Mouse (Mus musculus) liver, embryonic 11.5 days (tissue): Measurements from ENCODE around the gene Smurf2. TPM values are rescaled to one million over a fixed set of nuclear protein-coding genes. Genes with fewer than 3 reads are reported as not detected.
"Not testable (repeated sequence)": the region's sequence is repeated elsewhere in the genome, so short reads cannot be mapped to it uniquely, and the experiment has no call there.

Experiments used
- ATAC-seq: fragments of 200-750 bp; cut with Nextera tagmentation; replicated peaks from 2 replicates; pipeline ENCODE4 v1.8.0; 2017; ENCODE audit warnings: moderate number of reproducible peaks, mild to moderate bottlenecking, moderate TSS enrichment, moderate library complexity; ENCODE audit not compliant: low FRiP score
- DNase-seq: peaks from one replicate; pipeline ENCODE4 v3.0.0-alpha.2; 2017; ENCODE audit warnings: low spot score
- H3K27ac ChIP-seq: fragments of 300-500 bp; sonication (generic); 2 replicates; pipeline ENCODE4 v1.5.1; 2014; ENCODE audit warnings: mild to moderate bottlenecking, low read depth, low read length, control low read depth
- H3K27me3 ChIP-seq: fragments of 300-500 bp; sonication (generic); replicated peaks from 2 replicates; pipeline ENCODE4 v1.6.1; 2014; ENCODE audit warnings: low read length, mixed read lengths; ENCODE audit not compliant: control insufficient read depth, insufficient read depth
- H3K36me3 ChIP-seq: fragments of 300-500 bp; sonication (generic); 2 replicates; pipeline ENCODE4 v1.6.1; 2014; ENCODE audit warnings: mild to moderate bottlenecking, low read length, moderate library complexity, mixed read lengths; ENCODE audit not compliant: control insufficient read depth, insufficient read depth
- H3K4me1 ChIP-seq: fragments of 300-500 bp; sonication (generic); replicated peaks from 2 replicates; pipeline ENCODE4 v1.6.1; 2014; ENCODE audit warnings: low read length, mixed read lengths; ENCODE audit not compliant: control insufficient read depth, insufficient read depth
- H3K4me2 ChIP-seq: fragments of 300-500 bp; sonication (generic); 2 replicates; pipeline ENCODE4 v1.6.1; 2014; ENCODE audit warnings: mild to moderate bottlenecking, control low read depth, moderate library complexity
- H3K4me3 ChIP-seq: fragments of 300-500 bp; sonication (generic); 2 replicates; pipeline ENCODE4 v1.5.1; 2014; ENCODE audit warnings: low read depth, low read length, control low read depth
- H3K9ac ChIP-seq: fragments of 300-500 bp; sonication (generic); 2 replicates; pipeline ENCODE4 v1.6.1; 2014; ENCODE audit warnings: low read depth, low read length, control low read depth
- H3K9me3 ChIP-seq: fragments of 300-500 bp; sonication (generic); 2 replicates; pipeline ENCODE4 v1.6.1; 2016; ENCODE audit warnings: low read length, inconsistent platforms, mixed read lengths; ENCODE audit not compliant: control insufficient read depth
- WGBS: fragments of 180-500 bp; shearing (Covaris S2); extraction: QIAGEN DNeasy Blood & Tissue Kit; methylation state at CpG from one replicate; pipeline ENCODE4 v1.1.7; 2014; 5-methylcytosine and 5-hydroxymethylcytosine counted together
- polyA plus RNA-seq: library from polyadenylated mRNA; unstranded; fragments of >200 nt; fragmentation: Nextera tagmentation; extraction: Ambion mirVana; gene quantifications from 2 replicates; pipeline ENCODE4 v1.2.1, GENCODE M21; 2014

Gene Smurf2
- polyA plus RNA-seq, 1 experiment from 2014 or later: 9.6 TPM

- 82% methylated on average over 14 of the region's 14 CpGs for WGBS
- no peak overlapping the region for H3K9ac ChIP-seq
- 0 out of 2 replicates have a peak, but pooled peaks cover 2% of the 10 kb centered on the region for H3K4me1 ChIP-seq
- no peak overlapping the region for H3K4me2 ChIP-seq
- no peak overlapping the region for H3K27ac ChIP-seq
- no peak overlapping the region for H3K4me3 ChIP-seq
- H3K9me3 ChIP-seq: no peaks in the 10 kb centered on the region
- no peak for ATAC-seq
- DNase-seq: no peak
- H3K27me3 ChIP-seq: no peaks in the 10 kb centered on the region
- H3K36me3 ChIP-seq: peaks cover 65% of the 10 kb centered on the region
Observed at GRCm38 (mm10) chr11:106814601-106815320, 105.8 kb downstream of the Smurf2 start.

DNA sequence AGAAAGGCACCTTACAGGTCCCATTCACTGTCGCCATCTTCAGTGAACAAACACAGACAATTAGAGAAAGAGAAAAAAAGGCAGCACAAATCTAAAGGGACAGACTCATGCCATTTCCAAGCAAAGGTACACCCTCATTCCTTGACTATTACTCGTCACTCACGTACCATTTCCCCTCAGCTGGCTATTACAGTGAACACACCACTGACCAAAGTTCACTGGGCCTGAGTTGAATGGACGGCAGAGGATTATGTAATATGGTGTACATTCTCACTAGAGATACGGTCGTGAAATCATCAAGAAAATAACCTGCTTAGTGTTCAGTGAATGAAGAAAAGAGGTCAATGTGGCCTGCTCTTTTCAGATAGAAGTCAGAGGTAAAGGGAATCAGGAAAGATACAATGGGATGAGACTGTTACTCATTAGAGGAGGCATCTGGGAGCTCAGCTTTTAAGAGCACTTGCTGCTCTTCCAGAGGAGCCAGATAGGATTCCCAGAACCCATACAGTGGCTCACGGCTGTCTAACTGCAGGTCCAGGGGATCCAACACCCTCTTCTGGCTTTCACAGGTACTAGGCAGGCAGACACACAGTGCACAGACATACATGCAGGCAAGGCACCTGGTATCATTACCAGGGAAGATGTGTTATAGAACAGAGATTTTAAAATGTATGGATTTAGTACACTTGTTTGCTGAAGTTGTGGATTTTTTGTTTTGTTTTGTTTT is 107.9 kb downstream of the Smurf2 start:
- H3K4me2 ChIP-seq: no peak overlapping the region
- no peak overlapping the region for H3K9ac ChIP-seq
- H3K9me3 ChIP-seq: no peaks in the 10 kb centered on the region
- peaks cover 59% of the 10 kb centered on the region for H3K36me3 ChIP-seq
- H3K4me3 ChIP-seq: no peak overlapping the region
- ATAC-seq (no peak), DNase-seq (no peak)
- no peaks in the 10 kb centered on the region for H3K27me3 ChIP-seq
- H3K27ac ChIP-seq: no peak overlapping the region; the same call in 1 of the 2 replicates
- H3K4me1 ChIP-seq: 0 out of 2 replicates have a peak, but pooled peaks cover 2% of the 10 kb centered on the region
- WGBS: 81% methylated on average over 7 of the region's 7 CpGs

- not testable (repeated sequence) for H3K4me2 ChIP-seq, H3K27me3 ChIP-seq, H3K27ac ChIP-seq, H3K4me3 ChIP-seq, H3K9ac ChIP-seq, DNase-seq, H3K9me3 ChIP-seq, ATAC-seq, H3K4me1 ChIP-seq
- H3K36me3 ChIP-seq: peaks cover 32% of the 10 kb centered on the region
- WGBS: 90% methylated on average over 1 of the region's 1 CpGs
Observed at GRCm38 (mm10) chr11:106807442-106807841, 113.1 kb downstream of the Smurf2 start.

GRCm38 (mm10) chr11:106802069-106802627 is 118.4 kb downstream of the Smurf2 start:
- Histone ChIP-seq H3K4me2 (no peak overlapping the region), H3K4me3 (no peak overlapping the region), H3K27me3 (no peaks in the 10 kb centered on the region), H3K27ac (no peak overlapping the region), H3K4me1 (no peaks in the 10 kb centered on the region), H3K9ac (no peak overlapping the region), H3K36me3 (peaks cover 42% of the 10 kb centered on the region), H3K9me3 (no peaks in the 10 kb centered on the region)
- no peak for DNase-seq
- 91% methylated on average over 10 of the region's 10 CpGs for WGBS
- ATAC-seq: no peak

DNA sequence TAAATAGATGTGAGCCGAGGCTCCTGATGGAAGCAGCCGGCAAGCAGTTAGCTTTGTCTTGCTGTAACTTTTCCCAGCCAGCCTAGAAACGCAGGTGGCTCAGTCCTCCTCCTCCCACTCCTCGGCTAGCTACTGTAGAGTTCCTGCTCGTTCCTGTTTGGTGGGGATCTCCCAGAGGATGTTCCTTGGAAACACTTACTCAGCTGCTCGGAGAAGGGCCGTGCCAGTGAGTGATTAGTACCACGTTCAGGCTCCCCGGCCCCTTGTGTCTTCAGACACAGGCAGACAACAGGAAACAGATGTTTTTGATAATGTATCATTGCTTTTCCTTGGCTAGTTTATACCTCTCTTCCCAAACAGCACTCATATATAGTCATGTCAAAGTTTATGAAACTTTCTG is 124.8 kb downstream of the Smurf2 start:
- Histone ChIP-seq H3K27me3 (no peaks in the 10 kb centered on the region), H3K9me3 (no peaks in the 10 kb centered on the region), H3K4me3 (no peak overlapping the region), H3K27ac (peak overlapping the region; percentile 43; the same call in 1 of the 2 replicates), H3K4me2 (no peak overlapping the region; the same call in 1 of the 2 replicates), H3K9ac (no peak overlapping the region), H3K4me1 (peaks cover 7% of the 10 kb centered on the region; the same call in 1 of the 2 replicates), H3K36me3 (peaks cover 42% of the 10 kb centered on the region)
- 44% methylated on average over 9 of the region's 9 CpGs for whole genome bisulfite sequencing
- ATAC-seq: no peak
- no peak for DNase-seq

DNA sequence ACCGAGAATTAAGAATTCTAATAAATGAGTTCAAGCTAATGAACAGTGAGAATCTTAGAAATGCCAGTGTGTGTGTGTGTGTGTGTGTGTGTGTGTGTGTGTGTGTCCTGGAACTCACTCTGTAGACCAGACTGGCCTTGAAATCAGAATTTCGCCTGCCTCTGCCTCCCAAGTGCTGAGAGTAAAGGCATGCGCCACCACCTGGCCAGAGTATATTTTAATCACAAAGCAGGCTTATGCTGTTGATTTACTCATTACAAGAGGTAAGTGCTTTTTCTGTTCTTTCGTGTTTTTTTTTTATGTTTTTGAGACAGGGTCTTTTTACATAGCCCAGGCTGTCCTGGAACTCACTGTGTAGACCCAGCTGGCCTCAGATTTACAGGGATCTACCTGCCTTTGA is 126.7 kb downstream of the Smurf2 start:
- WGBS: 78% methylated on average over 4 of the region's 4 CpGs

DNA sequence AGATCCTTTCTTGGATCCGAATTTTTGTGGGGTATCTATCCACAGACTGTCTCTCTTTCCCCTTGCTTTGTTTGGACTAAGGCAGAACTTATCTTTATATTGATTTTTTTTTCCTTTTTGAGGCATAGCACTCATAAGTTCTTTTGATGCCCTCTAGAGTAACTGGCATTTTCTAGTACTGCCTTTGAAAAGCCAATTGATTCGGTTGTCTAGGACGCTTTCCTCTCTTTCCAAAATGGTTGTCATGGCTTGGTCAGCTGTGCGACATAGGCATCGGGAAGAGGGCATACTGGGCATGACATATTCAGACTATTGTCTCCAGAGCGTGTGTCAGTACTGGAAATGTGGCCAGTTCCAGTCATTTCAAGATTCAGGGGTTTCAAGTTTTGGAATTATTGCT is 130.9 kb downstream of the Smurf2 start:
- Histone ChIP-seq H3K36me3 (peaks cover 23% of the 10 kb centered on the region), H3K27ac (peak overlapping the region; percentile 99), H3K4me2 (peak overlapping the region; percentile 88), H3K9me3 (no peaks in the 10 kb centered on the region), H3K27me3 (no peaks in the 10 kb centered on the region), H3K4me1 (peaks cover 4% of the 10 kb centered on the region; the same call in 1 of the 2 replicates), H3K4me3 (peak overlapping the region; percentile 94), H3K9ac (peak overlapping the region; percentile 100)
- ATAC-seq: no peak
- peak; percentile 36 for DNase-seq
- WGBS: under 1% methylated on average over 6 of the region's 6 CpGs

More for the DNA sequence above, 126.7 kb downstream of the Smurf2 start:
- H3K4me2 ChIP-seq: no peak overlapping the region
- no peak overlapping the region for H3K27ac ChIP-seq
- peaks cover 11% of the 10 kb centered on the region for H3K4me1 ChIP-seq
- H3K27me3 ChIP-seq: no peaks in the 10 kb centered on the region
- no peaks in the 10 kb centered on the region for H3K9me3 ChIP-seq
- no peak overlapping the region for H3K4me3 ChIP-seq
- H3K36me3 ChIP-seq: peaks cover 31% of the 10 kb centered on the region
- no peak overlapping the region for H3K9ac ChIP-seq
- DNase-seq: no peak
- ATAC-seq: no peak

DNA sequence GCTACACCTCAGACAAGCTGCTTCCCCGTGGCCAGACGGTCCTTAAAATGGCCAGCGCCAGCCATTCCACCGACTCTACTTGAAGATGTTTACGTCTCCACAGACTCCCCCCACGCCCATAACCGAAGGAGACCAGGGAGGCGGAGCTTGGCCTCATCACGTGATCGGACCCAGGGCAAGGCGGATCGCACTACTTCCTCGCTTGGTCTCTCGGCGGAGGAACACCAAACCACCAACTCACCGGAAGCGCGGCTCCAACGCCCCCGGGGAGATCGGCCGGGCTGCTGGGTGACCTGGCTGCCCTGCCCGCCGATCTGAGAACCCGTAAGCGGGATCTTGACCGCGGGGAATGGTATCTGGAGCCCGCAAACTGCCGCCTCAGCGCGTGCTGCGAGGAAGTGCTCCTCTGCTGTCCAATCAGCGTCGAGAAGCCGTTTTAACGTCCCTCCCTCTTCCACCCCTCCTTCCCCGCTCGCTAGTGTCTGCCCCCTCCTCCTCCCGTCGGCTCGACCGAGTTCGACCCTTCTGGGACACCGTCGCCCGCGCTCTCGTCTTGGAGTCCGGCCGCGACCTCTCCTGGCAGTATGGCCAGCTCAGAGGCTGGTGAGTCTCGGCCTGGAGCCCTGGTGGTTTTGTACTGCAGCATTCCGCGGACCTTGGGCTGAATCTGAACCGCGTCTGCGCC is 131.6 kb downstream of the Smurf2 start, which contains the start of the genes Ddx5 and Cep95:
Gene Ddx5 (minus strand): TSS at position 411 of the 685 bp plus-strand sequence.
Gene Cep95 (plus strand): TSS at position 478 of the 685 bp plus-strand sequence.
- peak within 1 kb of the TSS; percentile 94 for H3K4me3 ChIP-seq
- no peaks in the 10 kb centered on the region for H3K9me3 ChIP-seq
- peaks cover 26% of the 10 kb centered on the region for H3K36me3 ChIP-seq
- DNase-seq (peak; percentile 99), ATAC-seq (peak; percentile 89)
- no peaks in the 10 kb centered on the region for H3K27me3 ChIP-seq
- peak within 1 kb of the TSS; percentile 100 for H3K9ac ChIP-seq
- peak within 1 kb of the TSS; percentile 99 for H3K27ac ChIP-seq
- peak within 1 kb of the TSS; percentile 88 for H3K4me2 ChIP-seq
- peaks cover 4% of the 10 kb centered on the region; the same call in 1 of the 2 replicates for H3K4me1 ChIP-seq
- WGBS: under 1% methylated on average over 58 of the region's 58 CpGs
